Mouse (Mus musculus): ENCODE measurements around the gene Gm8332. TPM values are rescaled to one million over a fixed set of nuclear protein-coding genes. Genes with fewer than 3 reads are reported as not detected.
"Not testable (repeated sequence)": the region's sequence is repeated elsewhere in the genome, so short reads cannot be mapped to it uniquely, and the experiment has no call there.

Gm8332 gene
- polyA plus RNA-seq (2012; rRNA removed): not detected in 2 replicates

DNA sequence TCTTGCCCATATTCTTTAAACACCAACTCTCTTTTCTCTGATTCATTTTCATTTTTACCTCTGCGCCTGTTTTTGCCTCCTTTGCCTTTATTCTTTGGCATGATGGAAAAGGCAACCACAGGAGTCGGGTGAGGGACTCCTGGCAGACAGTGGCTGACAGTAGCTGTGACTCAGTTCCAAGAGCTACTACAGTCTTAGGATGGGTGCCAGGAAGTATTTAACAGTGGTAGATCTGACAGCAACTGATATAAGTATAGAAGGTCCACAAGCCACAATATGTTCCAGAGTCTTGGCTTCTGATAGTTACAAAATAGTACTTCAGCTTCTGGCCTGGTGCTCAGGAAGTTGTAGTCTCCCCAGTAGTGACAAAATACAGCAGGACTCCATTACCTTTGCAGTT is at the start of gene Gm8332:
Gene Gm8332, minus strand, starts transcription at position 101 of the 400 bp plus-strand sequence.
- 80% methylated on average over 2 of the region's 2 CpGs for WGBS
- H3K27ac ChIP-seq (ENCODE audit: insufficient read depth, low read depth, low read length); H3K4me1 ChIP-seq (ENCODE audit: control insufficient read depth, insufficient read depth, low read length); H3K27me3 ChIP-seq (replicated peaks; ENCODE audit: control insufficient read depth, insufficient read depth, low read length); DNase-seq; H3K4me3 ChIP-seq (ENCODE audit: insufficient read depth, low read depth, low read length); H3K36me3 ChIP-seq (ENCODE audit: control insufficient read depth, insufficient read depth, low read length): not testable (repeated sequence)

DNA sequence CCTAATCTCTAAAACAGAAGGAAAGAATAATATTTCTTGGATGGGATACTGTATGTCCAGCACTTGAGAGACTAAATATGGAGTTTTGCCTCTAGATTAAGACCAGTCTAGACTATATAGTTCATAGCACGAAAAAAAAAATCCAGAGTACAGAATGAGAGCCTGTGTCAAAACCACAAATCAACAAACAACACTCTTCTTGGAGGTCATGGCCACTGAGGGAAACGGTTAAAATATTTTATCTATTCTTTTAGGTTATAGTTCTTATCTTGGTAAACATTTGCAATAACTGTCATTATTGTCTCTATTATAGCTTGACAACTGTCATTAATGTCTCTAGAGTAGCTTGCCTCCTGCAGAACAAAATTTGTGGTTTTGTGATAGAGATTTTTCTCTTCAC is 47.3 kb upstream of the Gm8332 start:
- 59% methylated on average over 2 of the region's 2 CpGs for WGBS
- H3K4me3 ChIP-seq (ENCODE audit: insufficient read depth, low read depth, low read length); DNase-seq: not testable (repeated sequence)

DNA sequence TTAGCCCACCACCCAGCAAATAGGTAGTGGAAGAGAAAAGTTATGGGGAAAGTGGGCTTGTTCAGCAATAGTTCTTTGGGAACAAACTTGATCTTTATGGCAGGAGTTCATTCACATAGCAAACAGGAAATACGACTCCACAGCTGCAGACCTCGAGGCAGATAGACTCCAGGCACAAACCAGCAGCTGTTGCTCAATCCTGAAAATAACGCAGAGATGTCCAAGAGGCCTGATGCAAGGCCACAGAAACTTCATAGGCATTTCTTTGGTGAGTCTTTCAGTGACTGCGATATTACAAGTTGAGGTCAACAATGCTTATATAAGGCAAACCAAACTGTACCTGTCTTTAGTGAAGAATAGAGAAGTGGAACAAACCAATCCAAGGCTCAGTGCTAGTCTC is 43.2 kb upstream of the Gm8332 start:
- H3K4me1 ChIP-seq (ENCODE audit: control insufficient read depth, insufficient read depth, low read length); H3K4me3 ChIP-seq (ENCODE audit: insufficient read depth, low read depth, low read length); H3K27ac ChIP-seq (ENCODE audit: insufficient read depth, low read depth, low read length); DNase-seq; H3K27me3 ChIP-seq (replicated peaks; ENCODE audit: control insufficient read depth, insufficient read depth, low read length); H3K36me3 ChIP-seq (ENCODE audit: control insufficient read depth, insufficient read depth, low read length): not testable (repeated sequence)
- WGBS: 51% methylated on average over 4 of the region's 4 CpGs

More for the DNA sequence above, 47.3 kb upstream of the Gm8332 start:
- not testable (repeated sequence) for H3K27ac ChIP-seq (ENCODE audit: insufficient read depth, low read depth, low read length); H3K27me3 ChIP-seq (replicated peaks; ENCODE audit: control insufficient read depth, insufficient read depth, low read length); H3K36me3 ChIP-seq (ENCODE audit: control insufficient read depth, insufficient read depth, low read length); H3K4me1 ChIP-seq (ENCODE audit: control insufficient read depth, insufficient read depth, low read length)

DNA sequence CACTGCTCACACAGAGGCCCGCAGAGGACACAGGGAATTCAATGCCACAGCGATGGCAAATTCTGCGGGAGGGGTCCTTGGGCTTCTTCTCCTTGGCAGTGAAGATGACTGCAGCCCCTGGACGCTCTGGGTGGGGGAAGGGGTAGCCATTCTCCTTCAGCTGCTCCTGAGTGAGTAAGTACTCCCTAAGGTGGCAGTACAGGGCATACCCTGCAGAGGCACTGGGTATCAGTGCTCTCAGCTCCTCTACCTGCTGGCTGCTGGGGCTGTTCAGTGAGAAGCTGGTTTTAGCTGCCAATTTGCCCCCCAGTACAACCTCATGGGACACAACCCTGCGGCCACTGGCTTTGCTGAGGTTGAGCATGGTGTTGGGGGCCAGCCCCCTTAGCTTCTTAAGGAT is 35.3 kb upstream of the Gm8332 start:
- H3K4me1 ChIP-seq (ENCODE audit: control insufficient read depth, insufficient read depth, low read length); H3K27me3 ChIP-seq (replicated peaks; ENCODE audit: control insufficient read depth, insufficient read depth, low read length); DNase-seq; H3K4me3 ChIP-seq (ENCODE audit: insufficient read depth, low read depth, low read length); H3K27ac ChIP-seq (ENCODE audit: insufficient read depth, low read depth, low read length); H3K36me3 ChIP-seq (ENCODE audit: control insufficient read depth, insufficient read depth, low read length): not testable (repeated sequence)
- 93% methylated on average over 5 of the region's 5 CpGs for WGBS

- H3K27ac ChIP-seq (ENCODE audit: insufficient read depth, low read depth, low read length); H3K4me3 ChIP-seq (ENCODE audit: insufficient read depth, low read depth, low read length): not testable (repeated sequence)
- 82% methylated on average over 5 of the region's 5 CpGs for WGBS
Measured at GRCm38 (mm10) chr12:88274400-88274799, 24.5 kb upstream of the Gm8332 start, which contains the start of gene Gm5662. TSS of gene Gm5662 (minus strand) at chr12:88274500.

GRCm38 (mm10) chr12:88257241-88257640 is 7.3 kb upstream of the Gm8332 start:
- H3K4me3 ChIP-seq (ENCODE audit: insufficient read depth, low read depth, low read length): no peak overlapping the region
- H3K4me1 ChIP-seq (ENCODE audit: control insufficient read depth, insufficient read depth, low read length): no peaks in the 10 kb centered on the region
- H3K27me3 ChIP-seq (replicated peaks; ENCODE audit: control insufficient read depth, insufficient read depth, low read length): no peaks in the 10 kb centered on the region
- TF ChIP-seq POLR2A (IDR thresholded peaks at IDR 0.05; ENCODE audit: low read depth, low read length): no peak
- no peak for TF ChIP-seq CTCF (conservative IDR thresholded peaks at IDR 0.05; ENCODE audit: insufficient read depth, insufficient read length, low read depth, low read length)
- no peak for DNase-seq
- H3K36me3 ChIP-seq (ENCODE audit: control insufficient read depth, insufficient read depth, low read length): no peaks in the 10 kb centered on the region
- 41% methylated on average over 1 of the region's 1 CpGs for WGBS
- no peak overlapping the region for H3K27ac ChIP-seq (ENCODE audit: insufficient read depth, low read depth, low read length)

More at GRCm38 (mm10) chr12:88274400-88274799, 24.5 kb upstream of the Gm8332 start, which contains the start of gene Gm5662:
- H3K4me1 ChIP-seq (ENCODE audit: control insufficient read depth, insufficient read depth, low read length); H3K36me3 ChIP-seq (ENCODE audit: control insufficient read depth, insufficient read depth, low read length); H3K27me3 ChIP-seq (replicated peaks; ENCODE audit: control insufficient read depth, insufficient read depth, low read length); DNase-seq: not testable (repeated sequence)

- DNase-seq; H3K27me3 ChIP-seq (replicated peaks; ENCODE audit: control insufficient read depth, insufficient read depth, low read length): not testable (repeated sequence)
- WGBS: 66% methylated on average over 2 of the region's 2 CpGs
Measured at GRCm38 (mm10) chr12:88255917-88256316, 6.0 kb upstream of the Gm8332 start.

DNA sequence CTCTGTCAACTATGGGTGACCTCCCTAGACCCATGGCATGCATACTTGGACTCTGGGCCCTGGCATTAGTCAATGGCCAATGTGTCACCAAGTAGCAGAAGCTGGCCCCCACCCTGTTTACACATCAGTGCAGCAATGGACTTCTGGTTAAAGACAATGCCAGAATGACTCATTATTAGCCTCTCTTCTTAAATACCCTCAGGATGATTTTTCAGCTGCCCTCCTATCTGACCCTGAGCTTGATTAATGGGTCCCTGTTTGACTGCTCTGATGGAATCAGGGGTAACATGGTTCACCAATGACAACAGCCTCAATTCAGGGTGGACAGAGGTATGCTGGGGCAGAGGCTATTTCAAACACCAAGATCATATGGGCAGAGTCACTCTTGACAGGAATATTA is 4.1 kb downstream of the Gm8332 start:
- H3K36me3 ChIP-seq (ENCODE audit: control insufficient read depth, insufficient read depth, low read length); H3K4me3 ChIP-seq (ENCODE audit: insufficient read depth, low read depth, low read length); H3K4me1 ChIP-seq (ENCODE audit: control insufficient read depth, insufficient read depth, low read length); DNase-seq; H3K27ac ChIP-seq (ENCODE audit: insufficient read depth, low read depth, low read length); H3K27me3 ChIP-seq (replicated peaks; ENCODE audit: control insufficient read depth, insufficient read depth, low read length): not testable (repeated sequence)

More at GRCm38 (mm10) chr12:88255917-88256316, 6.0 kb upstream of the Gm8332 start:
- not testable (repeated sequence) for H3K4me1 ChIP-seq (ENCODE audit: control insufficient read depth, insufficient read depth, low read length); H3K4me3 ChIP-seq (ENCODE audit: insufficient read depth, low read depth, low read length); H3K36me3 ChIP-seq (ENCODE audit: control insufficient read depth, insufficient read depth, low read length); H3K27ac ChIP-seq (ENCODE audit: insufficient read depth, low read depth, low read length)

DNA sequence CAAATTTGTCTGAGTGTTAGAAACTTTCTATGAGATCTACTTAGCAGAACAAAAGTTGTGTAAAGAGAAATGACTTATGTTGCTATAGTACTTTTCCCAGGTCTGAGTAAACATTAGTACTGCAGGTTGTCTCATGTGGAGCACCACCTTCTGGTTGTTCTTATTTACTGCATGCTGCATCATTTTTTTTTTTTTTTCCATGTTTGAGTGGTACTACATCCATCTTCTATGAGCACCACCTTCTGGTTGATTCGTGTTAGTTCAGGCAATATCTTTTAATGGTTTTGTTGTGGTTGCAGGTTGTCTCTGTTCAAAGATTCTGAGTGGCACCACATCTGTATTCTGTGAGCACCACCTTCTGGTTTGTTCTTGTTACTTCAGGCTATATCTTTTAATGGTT is 7.0 kb downstream of the Gm8332 start:
- DNase-seq; H3K36me3 ChIP-seq (ENCODE audit: control insufficient read depth, insufficient read depth, low read length); H3K27me3 ChIP-seq (replicated peaks; ENCODE audit: control insufficient read depth, insufficient read depth, low read length); H3K27ac ChIP-seq (ENCODE audit: insufficient read depth, low read depth, low read length); H3K4me1 ChIP-seq (ENCODE audit: control insufficient read depth, insufficient read depth, low read length); H3K4me3 ChIP-seq (ENCODE audit: insufficient read depth, low read depth, low read length): not testable (repeated sequence)
- WGBS: 38% methylated on average over 1 of the region's 1 CpGs

Measured in kidney, adult 2 months (tissue).